Mouse (Mus musculus): Measurements from ENCODE around the gene Traf7.

The Traf7 gene

GRCm38 (mm10) chr17:24477053-24477984 lies 50.4 kb downstream of the Traf7 start:
- no peak for DNase-seq (ENCODE audit: low read depth, low spot score)

- DNase-seq (ENCODE audit: low read depth, low spot score): no peak
These were observed 51.5 kb downstream of the Traf7 start for GRCm38 (mm10) chr17:24476022-24476776.

GRCm38 (mm10) chr17:24475586-24475985 lies 52.2 kb downstream of the Traf7 start:
- no peak for DNase-seq (ENCODE audit: low read depth, low spot score)

GRCm38 (mm10) chr17:24474557-24474956 lies 53.2 kb downstream of the Traf7 start:
- no peak for DNase-seq (ENCODE audit: low read depth, low spot score)

- DNase-seq (ENCODE audit: low read depth, low spot score): no peak
These were observed 54.0 kb downstream of the Traf7 start, which contains the start of gene Bricd5 for GRCm38 (mm10) chr17:24473612-24474275. TSS of gene Bricd5 (plus strand) at chr17:24473884.

GRCm38 (mm10) chr17:24472512-24472911 lies 55.2 kb downstream of the Traf7 start:
- DNase-seq (ENCODE audit: low read depth, low spot score): no peak

- DNase-seq (ENCODE audit: low read depth, low spot score): no peak
These were observed 56.8 kb downstream of the Traf7 start for GRCm38 (mm10) chr17:24470701-24471527.

GRCm38 (mm10) chr17:24469910-24470602 lies 57.7 kb downstream of the Traf7 start, which contains the start of the genes E4f1 and Pgp:
TSS of gene E4f1 (minus strand) at chr17:24470313.
TSS of gene Pgp (plus strand) at chr17:24470392.
- DNase-seq (ENCODE audit: low read depth, low spot score): peak; percentile 100

- DNase-seq (ENCODE audit: low read depth, low spot score): no peak
These were observed 58.3 kb downstream of the Traf7 start for GRCm38 (mm10) chr17:24469336-24469909.

- DNase-seq (ENCODE audit: low read depth, low spot score): no peak
These were observed 59.0 kb downstream of the Traf7 start for GRCm38 (mm10) chr17:24468636-24469246.

- DNase-seq (ENCODE audit: low read depth, low spot score): no peak
These were observed 64.2 kb downstream of the Traf7 start for GRCm38 (mm10) chr17:24463374-24464133.

- DNase-seq (ENCODE audit: low read depth, low spot score): no peak
These were observed 64.8 kb downstream of the Traf7 start for GRCm38 (mm10) chr17:24462932-24463331.

- DNase-seq (ENCODE audit: low read depth, low spot score): no peak
These were observed 66.2 kb downstream of the Traf7 start for GRCm38 (mm10) chr17:24461580-24461979.

Data from retina, postnatal 7 days (tissue).